Mouse (Mus musculus) ES-E14 (cell line): Measurements from ENCODE around the gene Zbed6.

Source experiments
- CHD2 ChIP-seq: IDR thresholded peaks from 2 replicates; pipeline ENCODE4 v1.6.1; 2014; ENCODE audit warnings: mild to moderate bottlenecking, low read depth, low read length, inconsistent platforms
- ZC3H11A ChIP-seq: IDR thresholded peaks from 2 replicates; pipeline ENCODE4 v1.6.1; 2012; ENCODE audit warnings: low read depth, mild to moderate bottlenecking, inconsistent platforms, low read length, borderline replicate concordance

DNA sequence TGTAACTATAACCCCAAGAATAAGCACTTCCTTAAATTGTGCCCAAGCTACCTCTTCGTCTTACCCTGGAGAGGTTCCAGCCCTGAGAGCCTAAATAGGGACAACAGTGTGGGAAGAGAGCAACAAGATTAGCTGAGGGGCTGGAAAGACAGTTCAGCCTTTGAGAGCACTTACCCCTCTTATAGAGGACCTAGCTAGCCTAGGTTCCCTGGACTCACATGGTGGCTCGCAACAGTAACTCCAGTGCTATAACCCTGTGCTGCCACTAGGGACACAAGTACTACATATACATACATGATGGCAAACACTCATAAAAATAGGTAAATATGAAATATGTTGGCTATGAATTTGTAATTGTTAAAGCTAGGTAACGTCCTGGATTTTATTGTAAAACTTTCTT, 46.9 kb downstream of the Zbed6 start:
- TF ChIP-seq CHD2 (no peak), ZC3H11A (no peak)
